Mouse (Mus musculus) olfactory bulb, adult 2 months (tissue): Measurements from ENCODE around the gene Gm15217.

Experiments used
- CTCF ChIP-seq: fragments of 200-500 bp; IDR thresholded peaks from 2 replicates; pipeline ENCODE4 v1.5.1; 2012; ENCODE audit warnings: low read depth, mild to moderate bottlenecking, low read length, moderate library complexity; ENCODE audit not compliant: insufficient read depth
- POLR2A ChIP-seq: fragments of 200-500 bp; IDR thresholded peaks from 2 replicates; pipeline ENCODE4 v1.6.1; 2012; ENCODE audit warnings: mild to moderate bottlenecking, low read depth, low read length, moderate library complexity; ENCODE audit not compliant: insufficient read depth

DNA sequence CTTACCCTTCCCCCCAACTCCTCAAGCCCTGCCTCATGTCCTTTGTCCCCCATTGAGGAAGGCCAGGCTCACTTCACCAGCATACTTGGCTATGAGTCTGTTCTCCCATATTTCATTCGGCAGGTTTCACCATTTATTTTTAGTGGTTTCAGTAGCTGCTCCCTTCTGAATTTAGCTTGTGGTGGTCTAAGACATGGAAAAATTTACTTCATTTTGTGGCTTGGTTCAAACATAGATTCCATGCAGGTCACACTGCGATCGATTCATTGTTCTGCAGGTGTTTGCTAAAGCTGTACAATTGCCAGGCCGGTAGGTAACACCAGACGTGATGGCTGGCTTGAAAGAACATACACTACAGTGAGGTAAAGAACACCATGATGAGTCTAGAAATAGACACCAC lies 51.0 kb downstream of the Gm15217 start:
- no peak for TF ChIP-seq CTCF
- TF ChIP-seq POLR2A = no peak
